Mouse (Mus musculus) neural tube, embryonic 15.5 days (tissue): ENCODE results near the gene Cfb. TPM values are rescaled to one million over a fixed set of nuclear protein-coding genes. Genes with fewer than 3 reads are reported as not detected.
"Not testable (repeated sequence)": the region's sequence is repeated elsewhere in the genome, so short reads cannot be mapped to it uniquely, and the experiment has no call there.

Experiments
- ATAC-seq: fragments of 200-750 bp; cut with Nextera tagmentation; 2 replicates; pipeline ENCODE4 v1.8.0; 2017; ENCODE audit warnings: mild to moderate bottlenecking, moderate TSS enrichment, moderate library complexity; ENCODE audit not compliant: low FRiP score
- H3K27ac ChIP-seq: fragments of 300-500 bp; sonication (generic); replicated peaks from 2 replicates; pipeline ENCODE4 v1.5.1; 2015; ENCODE audit warnings: mild to moderate bottlenecking, inconsistent platforms
- H3K27me3 ChIP-seq: fragments of 300-500 bp; sonication (generic); replicated peaks from 2 replicates; pipeline ENCODE4 v1.6.1; 2015; ENCODE audit warnings: inconsistent platforms
- H3K36me3 ChIP-seq: fragments of 300-500 bp; sonication (generic); 2 replicates; pipeline ENCODE4 v1.6.1; 2015; ENCODE audit warnings: inconsistent platforms
- H3K4me1 ChIP-seq: fragments of 300-500 bp; sonication (generic); 2 replicates; pipeline ENCODE4 v1.6.1; 2015; ENCODE audit warnings: inconsistent platforms
- H3K4me2 ChIP-seq: fragments of 300-500 bp; sonication (generic); 2 replicates; pipeline ENCODE4 v1.6.1; 2015; ENCODE audit warnings: inconsistent platforms, mild to moderate bottlenecking, moderate library complexity
- H3K4me3 ChIP-seq: fragments of 300-500 bp; sonication (generic); replicated peaks from 2 replicates; pipeline ENCODE4 v1.5.1; 2015; ENCODE audit warnings: mild to moderate bottlenecking, inconsistent platforms
- H3K9ac ChIP-seq: fragments of 300-500 bp; sonication (generic); replicated peaks from 2 replicates; pipeline ENCODE4 v1.6.1; 2015; ENCODE audit warnings: mild to moderate bottlenecking, inconsistent platforms
- H3K9me3 ChIP-seq: fragments of 300-500 bp; sonication (generic); replicated peaks from 2 replicates; pipeline ENCODE4 v1.6.1; 2016; ENCODE audit warnings: inconsistent platforms
- WGBS: fragments of 180-500 bp; shearing (Covaris S2); methylation state at CpG from one replicate; pipeline ENCODE4 v1.1.7; 2015; ENCODE audit warnings: mixed read lengths; 5-methylcytosine and 5-hydroxymethylcytosine counted together
- microRNA-seq: library from miRNA; unstranded; fragments of <30 nt; microRNA quantifications from one replicate; pipeline ENCODE4, GENCODE M21; 2017
- polyA plus RNA-seq: library from polyadenylated mRNA; unstranded; fragments of >200 nt; fragmentation: Nextera tagmentation; extraction: Ambion mirVana; gene quantifications from 2 replicates; pipeline ENCODE4 v1.2.1, GENCODE M21; 2015

The Cfb gene
- polyA plus RNA-seq, 1 experiment from 2014 or later = 2.4 TPM

DNA sequence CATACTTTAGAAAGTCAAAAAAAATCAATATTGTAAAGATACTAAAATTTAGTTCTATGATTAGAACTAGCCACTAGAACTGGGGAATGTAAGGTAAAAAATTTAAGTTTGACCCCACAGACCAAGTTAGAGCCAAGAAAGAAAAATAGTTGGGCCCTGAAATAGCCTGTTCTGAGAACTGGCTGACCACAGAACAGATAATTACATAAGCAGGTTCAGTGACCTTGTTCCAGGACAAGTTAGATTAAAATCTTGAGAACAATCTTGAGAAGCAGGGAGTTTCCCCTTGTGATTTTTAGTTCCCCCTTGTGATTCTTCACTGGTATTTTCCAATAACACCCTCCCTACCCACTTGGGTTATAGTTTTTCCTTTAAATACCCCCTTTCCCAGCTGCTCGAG, 31.5 kb downstream of the Cfb start:
- Histone ChIP-seq H3K4me1 (peaks cover 16% of the 10 kb centered on the region), H3K36me3 (peaks cover 72% of the 10 kb centered on the region)
- H3K4me2 ChIP-seq, H3K4me3 ChIP-seq, ATAC-seq, H3K27ac ChIP-seq, H3K9me3 ChIP-seq, H3K27me3 ChIP-seq, H3K9ac ChIP-seq: not testable (repeated sequence)
- WGBS = 94% methylated on average over 1 of the region's 1 CpGs

DNA sequence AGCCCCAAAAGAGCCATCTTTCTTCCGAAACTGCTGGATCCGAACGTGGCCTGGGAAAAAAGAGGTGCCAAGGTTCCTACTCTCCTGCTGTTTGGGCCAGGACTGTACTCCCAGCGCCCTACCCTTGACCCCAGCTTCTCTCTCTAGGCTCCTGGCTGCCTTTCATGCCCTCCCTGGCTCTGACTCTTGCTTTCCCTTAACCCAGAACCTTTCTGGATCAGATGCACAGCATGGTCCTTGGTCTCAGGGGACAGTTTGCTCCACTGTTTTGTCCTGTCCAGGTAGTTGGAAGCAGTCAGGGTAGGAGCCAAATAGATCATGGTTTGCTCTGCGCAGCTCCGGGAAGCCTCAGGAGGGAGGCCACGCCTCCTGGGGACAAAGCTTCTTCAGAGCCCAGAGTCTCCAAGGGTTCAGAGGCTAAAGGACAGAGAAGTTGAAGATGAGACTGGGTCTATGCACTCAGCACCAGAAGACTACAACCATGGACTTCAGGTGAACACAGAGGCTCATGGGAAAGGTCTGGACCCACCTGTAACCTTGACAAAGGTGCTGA, 47.4 kb downstream of the Cfb start:
- no peak for ATAC-seq
- Histone ChIP-seq H3K4me1 (no peaks in the 10 kb centered on the region), H3K27ac (no peak overlapping the region), H3K4me2 (no peak overlapping the region), H3K9me3 (no peaks in the 10 kb centered on the region), H3K36me3 (no peaks in the 10 kb centered on the region), H3K27me3 (no peaks in the 10 kb centered on the region), H3K4me3 (no peak overlapping the region), H3K9ac (no peak overlapping the region)
- WGBS = 76% methylated on average over 7 of the region's 7 CpGs

- not testable (repeated sequence) for H3K27me3 ChIP-seq, H3K4me1 ChIP-seq, H3K9me3 ChIP-seq, ATAC-seq, H3K9ac ChIP-seq, H3K36me3 ChIP-seq, H3K4me2 ChIP-seq, H3K27ac ChIP-seq, H3K4me3 ChIP-seq
- WGBS = 67% methylated on average over 12 of the region's 12 CpGs
These were observed 48.6 kb downstream of the Cfb start for GRCm38 (mm10) chr17:34813747-34814146.

GRCm38 (mm10) chr17:34811275-34811674, 51.0 kb downstream of the Cfb start:
- no peak for ATAC-seq
- H3K27ac ChIP-seq = no peak overlapping the region
- H3K4me2 ChIP-seq = no peak overlapping the region
- WGBS = 76% methylated on average over 15 of the region's 15 CpGs
- no peaks in the 10 kb centered on the region for H3K27me3 ChIP-seq
- no peaks in the 10 kb centered on the region for H3K4me1 ChIP-seq
- H3K9me3 ChIP-seq = no peaks in the 10 kb centered on the region
- H3K4me3 ChIP-seq = no peak overlapping the region
- H3K9ac ChIP-seq = no peak overlapping the region
- no peaks in the 10 kb centered on the region for H3K36me3 ChIP-seq

- not testable (repeated sequence) for H3K27me3 ChIP-seq, H3K4me2 ChIP-seq, H3K4me3 ChIP-seq, H3K36me3 ChIP-seq, H3K4me1 ChIP-seq, H3K9ac ChIP-seq, ATAC-seq, H3K9me3 ChIP-seq, H3K27ac ChIP-seq
- WGBS = 86% methylated on average over 8 of the region's 8 CpGs
These were observed 51.5 kb downstream of the Cfb start for GRCm38 (mm10) chr17:34810811-34811210.

- not testable (repeated sequence) for H3K9ac ChIP-seq, H3K9me3 ChIP-seq, ATAC-seq, H3K36me3 ChIP-seq, H3K27ac ChIP-seq, H3K4me2 ChIP-seq, H3K4me1 ChIP-seq, H3K4me3 ChIP-seq, H3K27me3 ChIP-seq
- 90% methylated on average over 5 of the region's 5 CpGs for WGBS
These were observed 51.9 kb downstream of the Cfb start for GRCm38 (mm10) chr17:34810411-34810810.

DNA sequence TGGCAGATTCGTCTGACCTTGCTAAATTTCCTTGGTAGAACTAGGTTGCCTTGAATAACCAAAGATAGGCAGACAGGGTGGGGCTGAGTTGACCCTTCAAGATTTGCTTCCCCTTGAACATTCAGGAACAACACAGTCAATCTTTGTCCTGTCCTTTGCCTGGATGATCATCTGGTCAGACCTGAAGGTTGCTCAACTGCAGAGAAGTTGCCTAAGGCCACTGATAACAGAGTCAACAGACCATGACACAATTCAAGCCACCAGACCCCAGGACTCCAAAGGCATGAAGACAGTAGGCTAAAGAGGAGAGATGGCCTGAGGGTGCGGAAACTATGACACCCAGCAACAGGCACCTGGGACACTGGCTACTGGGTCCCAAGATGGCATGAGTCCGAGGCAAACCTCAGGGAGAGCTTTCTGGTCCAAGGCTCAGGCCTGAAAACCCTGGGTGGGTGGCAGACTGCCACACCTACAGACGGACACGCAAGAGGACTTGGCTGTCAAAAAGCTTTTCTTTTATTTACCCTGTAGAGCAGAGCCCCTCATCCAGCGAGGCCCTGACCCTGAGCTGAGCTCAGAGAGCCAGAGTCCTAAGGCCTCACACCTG, 53.6 kb downstream of the Cfb start:
- H3K9ac ChIP-seq = no peak overlapping the region
- H3K36me3 ChIP-seq = no peaks in the 10 kb centered on the region
- no peak for ATAC-seq
- 88% methylated on average over 6 of the region's 6 CpGs for WGBS
- H3K9me3 ChIP-seq = 0 out of 2 replicates have a peak, but pooled peaks cover 4% of the 10 kb centered on the region
- H3K27me3 ChIP-seq = no peaks in the 10 kb centered on the region
- no peak overlapping the region for H3K27ac ChIP-seq
- H3K4me2 ChIP-seq = no peak overlapping the region
- H3K4me1 ChIP-seq = no peaks in the 10 kb centered on the region
- no peak overlapping the region for H3K4me3 ChIP-seq

- no peaks in the 10 kb centered on the region for H3K27me3 ChIP-seq
- no peaks in the 10 kb centered on the region for H3K36me3 ChIP-seq
- WGBS = 80% methylated on average over 3 of the region's 3 CpGs
- no peaks in the 10 kb centered on the region for H3K4me1 ChIP-seq
- no peak overlapping the region for H3K9ac ChIP-seq
- H3K9me3 ChIP-seq = 0 out of 2 replicates have a peak, but pooled peaks cover 4% of the 10 kb centered on the region
- H3K27ac ChIP-seq = no peak overlapping the region
- ATAC-seq = no peak
- H3K4me2 ChIP-seq = no peak overlapping the region
- no peak overlapping the region for H3K4me3 ChIP-seq
These were observed 55.1 kb downstream of the Cfb start for GRCm38 (mm10) chr17:34807176-34807575.

Small RNA genes within 50 kb of the gene (microRNA-seq; reads per million reads assigned to microRNA genes)
- gene Mir6970 (0.52 reads per million), gene Mir6971 (1.9 reads per million, percentile 3 among the genes with 10 or more reads in this experiment), gene Mir6972 (not detected)

Other genes with a start within 250 kb of the Cfb start
- gene Egfl8, start 246.5 kb downstream of the Cfb start, polyA plus RNA-seq = 12.3 and 14.9 TPM in 2 replicates
- gene Ppt2, start 234.0 kb downstream of the Cfb start, polyA plus RNA-seq = 20.1 and 21.3 TPM in 2 replicates
- 6.3 and 7.3 TPM in 2 replicates for gene Prrt1, start 233.0 kb downstream of the Cfb start, polyA plus RNA-seq
- 14.9 and 15.8 TPM in 2 replicates for gene Fkbpl, start 217.8 kb downstream of the Cfb start, polyA plus RNA-seq
- gene Atf6b, start 215.4 kb downstream of the Cfb start, polyA plus RNA-seq = 109 and 112 TPM in 2 replicates
- gene Tnxb, start 192.0 kb downstream of the Cfb start, polyA plus RNA-seq = 0.50 and 0.64 TPM in 2 replicates
- 0.14 and 0.27 TPM in 2 replicates for gene C4b, start 118.6 kb downstream of the Cfb start, polyA plus RNA-seq
- not detected in 2 replicates for gene Cyp21a1, start 58.0 kb downstream of the Cfb start, polyA plus RNA-seq
- 40.0 and 41.6 TPM in 2 replicates for gene Stk19, start 25.6 kb downstream of the Cfb start, polyA plus RNA-seq
- gene Dxo, start 25.5 kb downstream of the Cfb start, polyA plus RNA-seq = 58.9 and 64.8 TPM in 2 replicates
- gene Skiv2l, start 12.3 kb downstream of the Cfb start, polyA plus RNA-seq = 56.6 and 57.4 TPM in 2 replicates
- 77.4 and 77.8 TPM in 2 replicates for gene Nelfe, start 12.1 kb downstream of the Cfb start, polyA plus RNA-seq
- gene Zbtb12, start 17.0 kb upstream of the Cfb start, polyA plus RNA-seq = 9.6 and 10.6 TPM in 2 replicates
- not detected in 2 replicates for gene Gm20547, start 19.5 kb upstream of the Cfb start, polyA plus RNA-seq
- 1.7 and 4.0 TPM in 2 replicates for gene C2, start 35.7 kb upstream of the Cfb start, polyA plus RNA-seq
- 80.4 and 81.2 TPM in 2 replicates for gene Ehmt2, start 36.0 kb upstream of the Cfb start, polyA plus RNA-seq
- gene Slc44a4, start 51.9 kb upstream of the Cfb start, polyA plus RNA-seq = 4.1 TPM in 1 of 2 replicates, not detected in the other
- gene Neu1, start 68.7 kb upstream of the Cfb start, polyA plus RNA-seq = 39.1 and 43.5 TPM in 2 replicates
- gene Hspa1b, start 96.7 kb upstream of the Cfb start, polyA plus RNA-seq = 0.54 and 0.84 TPM in 2 replicates
- gene Gm20481, start 107.4 kb upstream of the Cfb start, polyA plus RNA-seq = not detected in 2 replicates
- 12.8 and 13.2 TPM in 2 replicates for gene Hspa1a, start 109.6 kb upstream of the Cfb start, polyA plus RNA-seq
- 1.4 and 1.5 TPM in 2 replicates for gene Hspa1l, start 110.2 kb upstream of the Cfb start, polyA plus RNA-seq
- gene Lsm2, start 119.3 kb upstream of the Cfb start, polyA plus RNA-seq = 97.9 and 120 TPM in 2 replicates
- gene Vars, start 138.5 kb upstream of the Cfb start, polyA plus RNA-seq = 57.8 and 83.6 TPM in 2 replicates
- 0.19 and 0.34 TPM in 2 replicates for gene Vwa7, start 154.1 kb upstream of the Cfb start, polyA plus RNA-seq
- 1.8 and 6.2 TPM in 2 replicates for gene Sapcd1, start 165.5 kb upstream of the Cfb start, polyA plus RNA-seq
- 2.0 and 3.3 TPM in 2 replicates for gene Msh5, start 184.2 kb upstream of the Cfb start, polyA plus RNA-seq
- gene Clic1, start 187.4 kb upstream of the Cfb start, polyA plus RNA-seq = 76.6 and 156 TPM in 2 replicates
- 244 and 261 TPM in 2 replicates for gene Ddah2, start 196.5 kb upstream of the Cfb start, polyA plus RNA-seq
- gene Ly6g6c, start 202.9 kb upstream of the Cfb start, polyA plus RNA-seq = 0.19 TPM in 1 of 2 replicates, not detected in the other
- 0.17 and 0.24 TPM in 2 replicates for gene Mpig6b, start 203.7 kb upstream of the Cfb start, polyA plus RNA-seq
- gene Ly6g6e, start 214.4 kb upstream of the Cfb start, polyA plus RNA-seq = 0.65 and 1.3 TPM in 2 replicates
- gene Ly6g6d, start 215.5 kb upstream of the Cfb start, polyA plus RNA-seq = 0.74 and 2.8 TPM in 2 replicates
- gene Ly6g6f, start 223.1 kb upstream of the Cfb start, polyA plus RNA-seq = 0.32 TPM in 1 of 2 replicates, not detected in the other
- gene Abhd16a, start 226.7 kb upstream of the Cfb start, polyA plus RNA-seq = 110 TPM in 2 replicates
- gene Ly6g5c, start 245.8 kb upstream of the Cfb start, polyA plus RNA-seq = not detected in 2 replicates